Comparison of ENCODE assay signal across 7 mouse cellular contexts in the genomic region with DNA sequence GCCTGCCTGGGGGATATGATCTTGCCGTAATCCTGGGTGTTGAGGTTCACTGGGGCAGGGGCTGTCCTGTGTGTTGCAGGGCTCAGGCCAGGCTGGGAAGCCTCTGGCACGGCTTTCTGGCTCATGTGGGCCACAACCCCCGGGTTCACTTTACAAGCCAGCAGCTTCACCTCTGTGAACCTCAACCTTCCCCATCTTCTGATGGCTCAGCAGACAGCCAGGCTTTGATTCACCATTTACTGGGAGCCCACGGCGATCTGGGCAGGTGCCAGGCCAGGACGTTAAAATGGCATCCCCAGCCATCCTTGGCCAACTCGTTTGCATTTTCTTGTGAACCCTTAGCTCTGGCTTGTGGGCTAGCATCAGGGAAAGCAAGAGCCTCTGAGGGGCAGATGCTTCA. TPM values are rescaled to one million over a fixed set of nuclear protein-coding genes. Genes with fewer than 3 reads are reported as not detected.
DNase-seq lines count a peak whose midpoint lies in the region; ATAC-seq and TF ChIP-seq lines count a peak whose summit lies in the region.

No protein-coding gene starts in this region.

- no peaks in the 10 kb centered on the region for H3K9me3 ChIP-seq in neural tube, embryonic 11.5 days (ENCODE audit: control insufficient read depth, low read length)
- H3K9me3 ChIP-seq in forebrain, postnatal 0 days (ENCODE audit: low read length) = no peaks in the 10 kb centered on the region
- H3K9me3 ChIP-seq in limb, embryonic 14.5 days (ENCODE audit: control insufficient read depth, low read length) = no peaks in the 10 kb centered on the region
- H3K9me3 ChIP-seq in stomach, postnatal 0 days (ENCODE audit: control insufficient read depth, low read length) = no peaks in the 10 kb centered on the region

- peak overlapping the region; percentile 35; the same call in 1 of the 2 replicates for H3K9ac ChIP-seq in neural tube, embryonic 11.5 days (ENCODE audit: low read length)
- H3K9ac ChIP-seq in forebrain, postnatal 0 days = peak overlapping the region; percentile 49
- H3K9ac ChIP-seq in limb, embryonic 14.5 days (ENCODE audit: low read depth, low read length, severe bottlenecking) = 0 out of 2 replicates have a peak overlapping the region, but pooled peaks have one; percentile 21
- H3K9ac ChIP-seq in stomach, postnatal 0 days (ENCODE audit: low read length) = no peak overlapping the region

- H3K36me3 ChIP-seq in neural tube, embryonic 11.5 days (ENCODE audit: control insufficient read depth, insufficient read depth, low read length) = no peaks in the 10 kb centered on the region
- no peaks in the 10 kb centered on the region for H3K36me3 ChIP-seq in forebrain, postnatal 0 days (ENCODE audit: insufficient read depth)
- no peaks in the 10 kb centered on the region for H3K36me3 ChIP-seq in limb, embryonic 14.5 days (ENCODE audit: control insufficient read depth, insufficient read depth, low read length)
- H3K36me3 ChIP-seq in stomach, postnatal 0 days (ENCODE audit: control insufficient read depth, insufficient read depth, low read length) = no peaks in the 10 kb centered on the region

- peak overlapping the region; percentile 41; the same call in 1 of the 2 replicates for H3K4me3 ChIP-seq in neural tube, embryonic 11.5 days (ENCODE audit: low read depth, low read length)
- peak overlapping the region; percentile 43 for H3K4me3 ChIP-seq in forebrain, postnatal 0 days (ENCODE audit: low read depth, low read length)
- H3K4me3 ChIP-seq in limb, embryonic 14.5 days (replicated peaks; ENCODE audit: low read length) = peak overlapping the region; percentile 43
- H3K4me3 ChIP-seq in stomach, postnatal 0 days (ENCODE audit: low read depth, low read length) = peak overlapping the region; percentile 53

- no peak for TF ChIP-seq CTCF in forebrain, postnatal 0 days (IDR thresholded peaks at IDR 0.05; ENCODE audit: low read depth)
- no peak for TF ChIP-seq CTCF in stomach, postnatal 0 days (IDR thresholded peaks at IDR 0.05; ENCODE audit: low read depth)

- 25% methylated on average over 7 of the region's 7 CpGs for WGBS in neural tube, embryonic 11.5 days
- 25% methylated on average over 7 of the region's 7 CpGs for WGBS in forebrain, postnatal 0 days
- WGBS in limb, embryonic 14.5 days = 25% methylated on average over 7 of the region's 7 CpGs
- WGBS in stomach, postnatal 0 days = 37% methylated on average over 7 of the region's 7 CpGs

- H3K27ac ChIP-seq in neural tube, embryonic 11.5 days (ENCODE audit: low read depth, low read length) = no peak overlapping the region
- no peak overlapping the region for H3K27ac ChIP-seq in forebrain, postnatal 0 days (ENCODE audit: low read depth, low read length)
- no peak overlapping the region for H3K27ac ChIP-seq in limb, embryonic 14.5 days (replicated peaks; ENCODE audit: low read depth, low read length)
- no peak overlapping the region for H3K27ac ChIP-seq in stomach, postnatal 0 days (replicated peaks)

- peaks cover 38% of the 10 kb centered on the region for H3K27me3 ChIP-seq in neural tube, embryonic 11.5 days (ENCODE audit: control insufficient read depth, insufficient read depth, low read length)
- peaks cover 14% of the 10 kb centered on the region for H3K27me3 ChIP-seq in forebrain, postnatal 0 days (ENCODE audit: insufficient read depth, low read length)
- H3K27me3 ChIP-seq in limb, embryonic 14.5 days (ENCODE audit: control insufficient read depth, insufficient read depth, low read length) = peaks cover 11% of the 10 kb centered on the region; the same call in 1 of the 2 replicates
- H3K27me3 ChIP-seq in stomach, postnatal 0 days (ENCODE audit: control insufficient read depth, insufficient read depth, low read length) = no peaks in the 10 kb centered on the region

- ATAC-seq in neural tube, embryonic 11.5 days (ENCODE audit: insufficient read depth, low FRiP score, low TSS enrichment) = no peak
- no peak for ATAC-seq in forebrain, postnatal 0 days
- ATAC-seq in limb, embryonic 14.5 days (ENCODE audit: low FRiP score, low read depth) = no peak
- ATAC-seq in stomach, postnatal 0 days (ENCODE audit: low FRiP score, low TSS enrichment) = no peak
- ATAC-seq in inflammation-experienced regulatory T-cells, adult 6 months = no peak

- DNase-seq in neural tube, embryonic 11.5 days (ENCODE audit: low spot score) = no peak
- no peak for DNase-seq in neural tube, embryonic 10.5 days (ENCODE audit: extremely low spot score, low spot score)
- no peak for DNase-seq in forebrain, postnatal 0 days
- DNase-seq in limb, embryonic 14.5 days (ENCODE audit: low spot score) = no peak
- DNase-seq in stomach, postnatal 0 days (ENCODE audit: low spot score) = no peak
- no peak for DNase-seq in frontal cortex, postnatal 10 days (ENCODE audit: low spot score in 2 of 2)

- TF ChIP-seq POLR2A in limb, embryonic 14.5 days (IDR thresholded peaks at IDR 0.05; ENCODE audit: borderline replicate concordance, extremely low read depth, insufficient read depth, insufficient read length) = no peak

- H3K4me1 ChIP-seq in neural tube, embryonic 11.5 days (ENCODE audit: control insufficient read depth, insufficient read depth, low read length) = peaks cover 6% of the 10 kb centered on the region; the same call in 1 of the 2 replicates
- H3K4me1 ChIP-seq in forebrain, postnatal 0 days (ENCODE audit: insufficient read depth) = 0 out of 2 replicates have a peak, but pooled peaks cover 3% of the 10 kb centered on the region
- H3K4me1 ChIP-seq in limb, embryonic 14.5 days (ENCODE audit: control insufficient read depth, insufficient read depth, low read length) = peaks cover 17% of the 10 kb centered on the region; the same call in 1 of the 2 replicates
- H3K4me1 ChIP-seq in stomach, postnatal 0 days (replicated peaks; ENCODE audit: control insufficient read depth, insufficient read depth) = no peaks in the 10 kb centered on the region; the same call in 1 of the 2 replicates

- H3K4me2 ChIP-seq in neural tube, embryonic 11.5 days (ENCODE audit: low read depth) = peak overlapping the region; percentile 74
- H3K4me2 ChIP-seq in forebrain, postnatal 0 days (ENCODE audit: low read depth) = peak overlapping the region; percentile 90
- peak overlapping the region; percentile 96 for H3K4me2 ChIP-seq in limb, embryonic 14.5 days (replicated peaks; ENCODE audit: low read depth, low read length, severe bottlenecking)
- H3K4me2 ChIP-seq in stomach, postnatal 0 days (replicated peaks; ENCODE audit: low read depth) = peak overlapping the region; percentile 87

- no peak for TF ChIP-seq EP300 in stomach, postnatal 0 days (optimal IDR thresholded peaks at IDR 0.05)

RNA-seq across cellular contexts. Expression of a gene that starts 0.5 kb away (rescaled TPM):
- polyA plus RNA-seq in neural tube, embryonic 11.5 days (2014; fragmentation: Nextera tagmentation; extraction: Ambion mirVana) = 30.8 and 34.5 TPM in 2 replicates
- total RNA-seq in forebrain, postnatal 0 days (2014; rRNA removed) = 16.2 and 18.0 TPM in 2 replicates
- 11.8 and 17.9 TPM in 2 replicates for polyA plus RNA-seq in forebrain, postnatal 0 days (2015; fragmentation: Nextera tagmentation; extraction: Ambion mirVana)
- 15.4 and 17.1 TPM in 2 replicates for polyA plus RNA-seq in limb, embryonic 14.5 days (2012; rRNA removed)
- 21.3 and 27.1 TPM in 2 replicates for polyA plus RNA-seq in limb, embryonic 14.5 days (2014; fragmentation: Nextera tagmentation; extraction: Ambion mirVana)
- 34.3 and 35.4 TPM in 2 replicates for polyA plus RNA-seq in stomach, postnatal 0 days (2015; fragmentation: Nextera tagmentation; extraction: Ambion mirVana)
- 100 to 1,000 TPM; 342 to 389 (median 381) TPM for polyA plus RNA-seq in inflammation-experienced regulatory T-cells, adult 6 months (2017; shearing (Covaris generic))
